Mouse (Mus musculus) kidney, adult 2 months (tissue): ENCODE data around the gene Lars2. TPM values are rescaled to one million over a fixed set of nuclear protein-coding genes. Genes with fewer than 3 reads are reported as not detected.
"Not testable (repeated sequence)": the region's sequence is repeated elsewhere in the genome, so short reads cannot be mapped to it uniquely, and the experiment has no call there.

ENCODE experiments used
- DNase-seq: peaks from one replicate; pipeline ENCODE4 v3.0.0; 2021
- H3K27ac ChIP-seq: fragments of 200-500 bp; 2 replicates; pipeline ENCODE4 v1.5.1; 2012; ENCODE audit warnings: low read depth, low read length, control low read depth, inconsistent platforms; ENCODE audit not compliant: insufficient read depth
- H3K27me3 ChIP-seq: fragments of 200-500 bp; replicated peaks from 2 replicates; pipeline ENCODE4 v1.6.1; 2012; ENCODE audit warnings: mild to moderate bottlenecking, moderate library complexity, low read length, inconsistent platforms; ENCODE audit not compliant: control insufficient read depth, insufficient read depth
- H3K36me3 ChIP-seq: fragments of 200-500 bp; 2 replicates; pipeline ENCODE4 v1.6.1; 2012; ENCODE audit warnings: mild to moderate bottlenecking, moderate library complexity, low read length, inconsistent platforms; ENCODE audit not compliant: control insufficient read depth, insufficient read depth
- H3K4me1 ChIP-seq: fragments of 200-500 bp; 2 replicates; pipeline ENCODE4 v1.6.1; 2011; ENCODE audit warnings: low read length; ENCODE audit not compliant: control insufficient read depth, insufficient read depth
- H3K4me3 ChIP-seq: fragments of 200-500 bp; 2 replicates; pipeline ENCODE4 v1.5.1; 2011; ENCODE audit warnings: mild to moderate bottlenecking, low read depth, low read length, control low read depth; ENCODE audit not compliant: insufficient read depth
- CTCF ChIP-seq: fragments of 200-500 bp; conservative IDR thresholded peaks from 2 replicates; pipeline ENCODE4 v1.5.1; 2011; ENCODE audit warnings: low read depth, mild to moderate bottlenecking, control low read depth, low read length, moderate library complexity, mixed read lengths; ENCODE audit not compliant: insufficient read depth, insufficient read length
- POLR2A ChIP-seq: fragments of 200-500 bp; IDR thresholded peaks from one replicate; pipeline ENCODE4 v1.6.1; 2011; ENCODE audit warnings: low read depth, low read length, control low read depth
- WGBS: fragments of 180-500 bp; shearing (Covaris S2); methylation state at CpG from one replicate; pipeline ENCODE4 v1.1.7; 2018; 5-methylcytosine and 5-hydroxymethylcytosine counted together
- polyA plus RNA-seq: library from polyadenylated mRNA; depleted of rRNA; stranded (reverse); fragments of >200 nt; gene quantifications from 2 replicates; pipeline ENCODE4 v1.2.3, GENCODE M21; 2012; rRNA removed

The Lars2 gene
- polyA plus RNA-seq, result 432 and 1,036 TPM in 2 replicates

DNA sequence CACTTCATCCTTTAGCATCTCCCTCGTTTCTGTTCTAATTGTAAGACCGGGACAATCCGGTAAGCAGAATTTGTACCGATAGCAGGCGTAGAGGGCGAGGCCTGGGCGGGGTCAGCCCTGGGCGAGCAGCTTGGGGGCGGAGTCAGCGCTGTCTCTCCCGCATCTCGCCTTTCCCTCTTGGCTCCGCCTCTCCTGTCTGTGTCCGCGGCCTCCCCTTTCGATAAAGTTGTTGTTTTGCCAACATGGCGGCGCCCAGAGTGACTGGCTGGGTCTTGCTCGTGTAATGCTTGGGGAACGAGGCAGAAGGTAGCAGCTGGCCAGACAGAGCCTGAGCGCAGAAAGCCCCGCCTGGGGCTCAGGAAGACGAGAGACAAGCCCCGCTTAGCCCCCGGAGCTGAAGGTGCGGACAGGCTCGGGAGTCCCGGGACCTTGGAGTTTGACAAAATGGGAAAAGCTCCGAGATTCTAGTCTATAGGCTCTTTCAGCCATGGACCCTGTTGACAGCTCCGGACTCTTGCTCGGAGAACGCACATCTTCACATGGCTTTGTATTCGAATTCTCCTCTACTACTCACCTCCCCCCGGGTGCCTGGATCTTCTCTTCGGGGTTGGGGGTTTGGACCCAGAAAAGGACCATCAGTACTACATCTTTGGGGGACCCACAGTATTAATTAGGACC is at the start of gene Lars2:
TSS of gene Lars2 (plus strand) at position 220 of the 678 bp plus-strand sequence.
- Histone ChIP-seq H3K36me3 (no peaks in the 10 kb centered on the region), H3K4me1 (peaks cover 4% of the 10 kb centered on the region; the same call in 1 of the 2 replicates), H3K4me3 (peak within 1 kb of the TSS; percentile 91), H3K27me3 (no peaks in the 10 kb centered on the region), H3K27ac (no peak within 1 kb of the TSS)
- peak; percentile 96 for DNase-seq
- TF ChIP-seq POLR2A (peak; percentile 36), CTCF (no peak)
- under 1% methylated on average over 35 of the region's 35 CpGs for WGBS

DNA sequence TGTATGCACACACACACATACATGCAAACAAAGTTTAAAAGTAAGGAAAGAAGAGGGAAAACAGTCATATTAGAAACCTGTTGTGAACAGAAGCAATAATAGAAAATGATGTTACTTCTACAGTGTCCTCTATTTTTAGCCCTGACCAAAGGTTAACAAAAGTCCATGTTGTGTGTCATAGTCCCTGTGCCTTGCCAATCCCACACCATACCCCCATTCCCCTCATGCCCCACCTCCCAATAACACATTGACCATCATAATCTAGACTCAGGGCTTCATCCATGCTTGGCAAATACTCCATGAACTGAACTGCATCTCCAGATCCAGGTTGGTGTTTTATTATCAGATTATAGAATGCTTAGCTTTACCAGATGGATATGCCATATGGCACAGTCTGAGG is 40.6 kb upstream of the Lars2 start:
- no peak overlapping the region for H3K4me3 ChIP-seq
- H3K4me1 ChIP-seq, result no peaks in the 10 kb centered on the region
- no peaks in the 10 kb centered on the region; the same call in 1 of the 2 replicates for H3K27me3 ChIP-seq
- TF ChIP-seq POLR2A (no peak), CTCF (no peak)
- no peak overlapping the region for H3K27ac ChIP-seq
- DNase-seq, result peak; percentile 50
- no peaks in the 10 kb centered on the region for H3K36me3 ChIP-seq

DNA sequence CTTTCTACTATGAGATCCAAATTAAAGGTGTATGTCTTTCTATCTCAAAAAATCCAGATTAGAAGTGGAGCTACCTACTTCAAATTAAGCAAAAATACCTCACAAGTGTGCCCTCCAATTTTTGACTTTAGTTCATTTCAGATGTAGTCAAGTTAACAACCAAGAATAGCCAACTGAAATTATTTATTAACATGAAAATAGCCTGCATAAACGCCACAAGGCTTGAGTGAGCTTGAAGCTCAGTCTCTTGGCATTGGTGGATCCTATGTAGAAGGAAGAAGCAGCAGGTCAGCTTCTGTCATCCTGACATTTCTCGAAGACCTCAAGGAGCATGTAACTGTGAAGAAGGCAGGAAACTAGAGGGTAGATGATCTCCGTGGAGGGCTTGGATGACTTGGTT is 38.4 kb upstream of the Lars2 start:
- 72% methylated on average over 3 of the region's 3 CpGs for WGBS
- Histone ChIP-seq H3K27ac (no peak overlapping the region), H3K36me3 (no peaks in the 10 kb centered on the region), H3K4me3 (no peak overlapping the region), H3K4me1 (no peaks in the 10 kb centered on the region), H3K27me3 (no peaks in the 10 kb centered on the region; the same call in 1 of the 2 replicates)
- DNase-seq, result peak; percentile 52
- TF ChIP-seq CTCF, result no peak
- TF ChIP-seq POLR2A, result no peak

DNA sequence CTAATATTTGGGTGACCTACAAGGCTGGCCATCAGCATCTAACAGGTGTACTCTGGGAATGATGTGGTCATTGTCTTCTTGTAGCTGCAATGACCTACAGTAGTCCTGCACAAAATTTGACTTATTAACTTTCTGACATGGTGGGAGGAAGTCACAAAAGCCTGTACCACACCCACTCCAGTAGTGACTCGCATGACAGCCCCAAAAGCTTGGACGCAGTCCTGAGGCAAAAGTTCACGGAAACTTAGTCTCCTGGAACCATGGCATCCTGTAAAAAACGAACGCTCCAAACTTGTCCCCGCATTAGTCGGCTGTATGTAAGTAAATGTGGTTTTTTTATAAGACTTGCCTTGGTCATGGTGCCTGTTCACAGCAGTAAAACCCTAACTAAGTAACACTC is 36.9 kb upstream of the Lars2 start:
- 53% methylated on average over 7 of the region's 7 CpGs for WGBS
- Histone ChIP-seq H3K4me3 (no peak overlapping the region), H3K27ac (no peak overlapping the region), H3K4me1 (no peaks in the 10 kb centered on the region), H3K36me3 (no peaks in the 10 kb centered on the region), H3K27me3 (no peaks in the 10 kb centered on the region; the same call in 1 of the 2 replicates)
- no peak for TF ChIP-seq POLR2A
- TF ChIP-seq CTCF, result no peak
- DNase-seq, result peak; percentile 86

DNA sequence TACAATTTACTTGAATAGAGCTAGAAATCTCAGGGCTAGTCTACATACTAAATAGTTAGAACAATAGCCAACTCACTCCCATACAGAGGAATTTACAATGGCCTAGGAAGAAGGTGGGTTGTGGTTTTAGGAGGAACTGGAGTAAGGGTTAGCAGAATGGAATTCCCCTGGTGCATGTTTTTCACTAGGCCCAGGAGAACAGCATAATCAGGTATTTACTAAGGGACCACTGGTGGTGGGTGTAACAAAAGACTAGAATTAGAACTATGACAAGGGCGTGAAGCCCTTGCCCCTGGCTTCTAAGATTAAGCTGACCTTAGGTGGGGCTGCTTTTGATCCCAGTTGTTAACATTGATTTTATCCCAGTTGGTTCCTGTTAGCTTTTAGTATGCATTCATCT is 36.5 kb upstream of the Lars2 start:
- DNase-seq, H3K4me1 ChIP-seq, H3K27ac ChIP-seq, H3K36me3 ChIP-seq, H3K4me3 ChIP-seq, H3K27me3 ChIP-seq: not testable (repeated sequence)
- WGBS, result 89% methylated on average over 1 of the region's 1 CpGs

DNA sequence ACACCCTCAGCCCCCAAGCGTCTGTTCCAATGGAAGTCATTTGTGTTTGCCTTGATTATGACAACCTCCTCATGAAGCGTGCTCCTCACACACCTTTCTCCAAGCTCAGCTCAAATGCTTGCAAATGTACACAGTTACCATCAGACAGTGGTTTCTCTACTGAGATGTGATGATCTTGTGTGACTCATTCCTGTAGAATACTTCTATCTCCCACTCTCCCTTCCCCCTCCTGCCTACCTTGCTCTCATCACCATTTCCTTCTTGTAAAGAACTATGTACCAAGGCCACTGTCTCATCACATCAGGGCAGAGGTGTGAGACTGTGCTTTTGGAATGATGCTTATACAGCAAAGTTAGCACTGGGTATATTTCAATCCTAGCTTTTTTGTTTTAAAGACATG is 33.2 kb upstream of the Lars2 start:
- H3K36me3 ChIP-seq, result no peaks in the 10 kb centered on the region
- DNase-seq, result no peak
- WGBS, result 82% methylated on average over 2 of the region's 2 CpGs

DNA sequence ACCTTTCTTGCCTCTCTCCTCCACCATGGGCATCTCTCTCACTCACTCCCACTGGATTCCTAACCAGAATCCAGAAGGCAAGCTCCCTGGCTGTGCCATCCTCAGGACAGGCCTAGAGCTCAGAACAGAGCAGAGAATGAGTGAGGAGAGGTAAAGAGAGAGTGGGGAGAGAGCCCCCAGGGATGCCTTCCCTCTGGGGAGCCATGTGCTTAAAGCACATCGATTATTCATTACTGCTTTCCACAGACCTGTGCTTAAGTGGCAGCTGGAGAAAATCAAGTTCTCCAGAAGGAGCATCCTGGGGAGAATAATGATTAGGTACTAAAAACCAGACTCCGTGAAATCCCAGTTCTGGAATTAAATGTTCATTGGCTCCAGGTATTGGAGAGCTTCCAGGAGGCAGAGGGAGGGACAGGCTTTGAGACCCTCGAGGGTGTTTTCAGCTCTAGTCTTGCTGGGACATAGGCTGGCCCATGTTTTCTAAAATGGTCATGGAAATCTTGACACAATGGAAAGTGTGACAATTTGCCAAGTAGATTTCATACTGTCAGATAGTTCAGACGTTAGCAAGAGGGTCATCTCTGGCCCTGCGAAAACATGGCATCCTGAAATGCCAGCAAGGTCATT is 31.6 kb upstream of the Lars2 start:
- Histone ChIP-seq H3K4me1 (peaks cover 5% of the 10 kb centered on the region; the same call in 1 of the 2 replicates), H3K36me3 (no peaks in the 10 kb centered on the region), H3K27me3 (no peaks in the 10 kb centered on the region; the same call in 1 of the 2 replicates), H3K27ac (no peak overlapping the region), H3K4me3 (no peak overlapping the region)
- WGBS, result 39% methylated on average over 5 of the region's 5 CpGs
- TF ChIP-seq POLR2A (no peak), CTCF (no peak)
- peak; percentile 27 for DNase-seq

More for the DNA sequence above, 33.2 kb upstream of the Lars2 start:
- TF ChIP-seq CTCF (no peak), POLR2A (no peak)
- no peaks in the 10 kb centered on the region; the same call in 1 of the 2 replicates for H3K27me3 ChIP-seq
- no peaks in the 10 kb centered on the region for H3K4me1 ChIP-seq
- no peak overlapping the region for H3K4me3 ChIP-seq
- no peak overlapping the region for H3K27ac ChIP-seq
